Mouse (Mus musculus): ENCODE measurements around the gene St6galnac3. TPM values are rescaled to one million over a fixed set of nuclear protein-coding genes. Genes with fewer than 3 reads are reported as not detected.
A peak's percentile ranks its signal among the peaks of the same experiment; 100 is the strongest.

St6galnac3 gene
- total RNA-seq, 1 experiment from 2014 or later, result 17.1 TPM

GRCm38 (mm10) chr3:153510048-153510630, 214.8 kb downstream of the St6galnac3 start:
- no peak for ATAC-seq (replicated peaks; ENCODE audit: insufficient number of reproducible peaks, low FRiP score, low TSS enrichment, poor library complexity, severe bottlenecking)

DNA sequence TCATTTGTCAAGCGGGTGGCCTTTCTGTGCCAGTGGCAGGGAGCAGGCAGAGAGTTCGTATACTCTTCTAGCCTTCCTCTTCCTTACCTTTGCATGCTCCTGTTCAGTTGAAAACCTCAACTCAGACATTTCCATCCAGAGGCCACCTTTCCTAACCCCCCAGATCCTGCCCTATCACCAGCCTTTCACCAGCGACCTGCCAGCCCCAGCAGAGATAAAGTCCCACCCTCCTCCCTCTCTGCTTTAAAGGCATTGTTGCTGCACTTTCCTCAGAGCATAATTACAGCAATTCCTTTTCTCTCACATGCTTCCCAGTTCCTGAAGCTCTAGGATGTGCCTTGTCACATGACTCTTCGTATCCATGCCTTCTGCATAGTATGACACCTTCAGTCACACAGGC, 215.3 kb downstream of the St6galnac3 start:
- ATAC-seq (replicated peaks; ENCODE audit: insufficient number of reproducible peaks, low FRiP score, low TSS enrichment, poor library complexity, severe bottlenecking), result no peak

DNA sequence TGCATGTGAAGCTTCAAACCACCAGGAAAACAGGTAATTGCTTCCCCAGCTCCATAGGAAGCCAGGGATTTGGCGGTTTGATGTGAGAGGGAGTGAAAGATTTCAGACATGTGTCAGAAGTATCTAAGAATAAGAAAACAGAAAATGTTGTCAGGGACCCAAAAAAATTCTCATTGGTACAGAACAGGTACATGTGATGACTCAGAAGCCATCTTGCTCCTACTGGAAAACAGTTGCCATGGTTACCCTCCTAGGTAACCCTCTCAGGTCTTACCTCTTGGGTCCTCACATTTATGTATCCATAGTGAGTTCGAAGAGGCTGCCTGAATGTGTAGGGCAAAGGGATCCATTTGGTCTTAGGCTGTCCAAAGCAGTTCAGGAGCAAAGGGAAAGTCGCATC, 215.9 kb downstream of the St6galnac3 start:
- no peak for ATAC-seq (replicated peaks; ENCODE audit: insufficient number of reproducible peaks, low FRiP score, low TSS enrichment, poor library complexity, severe bottlenecking)

DNA sequence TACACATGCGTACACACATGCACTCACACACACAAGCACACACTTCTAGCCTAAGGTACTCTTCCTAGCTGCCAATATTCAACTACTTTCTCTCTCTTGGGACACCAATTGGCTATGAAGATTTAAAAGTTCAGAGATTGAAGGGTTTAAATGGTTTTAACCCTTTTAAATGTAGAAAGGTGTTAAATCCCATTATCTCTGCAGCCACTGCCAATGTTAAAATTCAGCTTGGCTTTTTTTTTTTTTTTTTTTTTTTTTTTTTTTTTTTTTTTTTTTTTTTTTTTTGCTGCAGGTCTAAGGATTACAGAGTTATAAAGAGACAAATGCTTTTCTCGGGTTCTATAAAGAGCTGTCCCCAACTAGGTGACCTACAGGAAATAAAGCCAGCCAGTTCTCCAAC, 216.4 kb downstream of the St6galnac3 start:
- no peak for ATAC-seq (replicated peaks; ENCODE audit: insufficient number of reproducible peaks, low FRiP score, low TSS enrichment, poor library complexity, severe bottlenecking)

DNA sequence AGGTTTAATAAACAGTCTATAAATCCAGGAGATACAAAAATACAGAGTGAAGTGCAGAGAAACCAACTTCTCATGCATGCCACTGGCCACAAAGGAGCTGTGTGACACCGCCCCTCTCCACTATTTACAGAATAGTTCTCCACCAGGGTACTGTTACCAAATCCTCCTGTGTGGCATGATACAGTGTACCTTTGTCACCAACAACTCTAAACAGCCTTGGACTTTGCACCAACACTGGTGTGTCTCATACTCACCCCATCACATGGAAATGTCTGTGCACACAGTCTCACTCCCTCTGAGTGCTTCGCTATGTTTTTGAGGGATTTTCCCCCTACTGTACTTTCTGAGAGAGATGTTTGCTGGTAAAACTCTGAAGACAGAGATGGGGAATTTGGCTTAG, 217.4 kb downstream of the St6galnac3 start:
- ATAC-seq (replicated peaks; ENCODE audit: insufficient number of reproducible peaks, low FRiP score, low TSS enrichment, poor library complexity, severe bottlenecking), result no peak

DNA sequence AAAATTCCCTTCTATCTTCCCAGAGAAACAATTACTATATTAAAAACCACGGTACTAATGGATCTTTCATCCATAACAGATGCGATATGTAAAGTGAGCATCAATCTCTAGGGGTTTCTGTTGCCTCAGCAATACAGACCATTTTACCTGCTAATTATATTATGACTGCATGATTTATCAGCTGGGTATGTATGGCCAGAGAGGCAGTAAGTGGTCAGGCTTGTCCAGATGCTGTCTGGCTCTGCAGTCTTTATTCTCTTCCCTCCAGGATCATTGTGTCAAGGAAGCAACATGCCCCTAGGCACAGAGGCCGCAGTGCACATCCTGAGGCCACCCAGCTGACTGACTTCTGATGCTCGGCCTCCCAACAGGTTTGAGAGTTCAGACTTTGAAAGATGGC, 222.5 kb downstream of the St6galnac3 start:
- no peak for ATAC-seq (replicated peaks; ENCODE audit: insufficient number of reproducible peaks, low FRiP score, low TSS enrichment, poor library complexity, severe bottlenecking)

- no peak for ATAC-seq (replicated peaks; ENCODE audit: insufficient number of reproducible peaks, low FRiP score, low TSS enrichment, poor library complexity, severe bottlenecking)
Observed at GRCm38 (mm10) chr3:153501333-153501877, 223.6 kb downstream of the St6galnac3 start.

GRCm38 (mm10) chr3:153492986-153493385, 232.0 kb downstream of the St6galnac3 start:
- no peak for ATAC-seq (replicated peaks; ENCODE audit: insufficient number of reproducible peaks, low FRiP score, low TSS enrichment, poor library complexity, severe bottlenecking)

DNA sequence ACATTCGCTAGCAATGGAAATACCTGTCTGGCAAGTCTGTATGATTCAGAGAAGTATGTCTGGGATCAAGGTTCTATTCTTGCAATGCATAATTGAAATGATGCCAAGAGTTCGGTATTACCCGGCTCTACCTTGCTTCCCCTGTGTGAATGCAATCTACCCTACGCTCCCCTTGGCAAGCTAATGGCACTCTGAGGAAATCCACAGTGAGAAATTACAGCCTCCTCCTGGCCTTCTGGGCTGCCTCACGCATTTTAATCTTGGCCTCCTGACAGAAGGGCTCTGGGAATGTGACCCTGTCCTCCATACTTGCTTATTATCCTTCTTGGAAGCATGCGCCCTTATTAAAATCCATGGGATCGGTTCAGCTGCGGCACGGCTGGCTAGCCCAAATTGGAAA, 235.3 kb downstream of the St6galnac3 start:
- ATAC-seq (replicated peaks; ENCODE audit: insufficient number of reproducible peaks, low FRiP score, low TSS enrichment, poor library complexity, severe bottlenecking), result no peak

DNA sequence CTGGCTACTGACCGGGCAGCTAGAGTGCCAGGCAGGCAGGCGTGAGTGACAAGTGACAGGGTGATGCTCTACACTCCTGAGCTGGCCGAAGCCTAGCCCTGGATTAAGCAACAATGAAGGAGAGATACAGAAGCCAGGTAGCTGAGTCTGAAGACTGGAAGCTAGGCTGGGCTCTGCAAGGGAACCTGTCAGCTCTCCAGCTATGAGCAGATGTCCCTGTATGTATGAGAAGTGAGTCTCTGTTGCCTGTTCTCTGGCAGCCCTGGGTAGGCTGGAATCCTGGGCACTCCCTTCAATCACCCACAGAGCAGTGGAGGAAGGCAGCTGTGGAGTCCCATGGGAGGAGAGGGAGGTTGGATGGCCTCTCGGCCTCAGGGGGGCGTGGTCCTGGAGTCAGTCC, 236.0 kb downstream of the St6galnac3 start:
- no peak for ATAC-seq (replicated peaks; ENCODE audit: insufficient number of reproducible peaks, low FRiP score, low TSS enrichment, poor library complexity, severe bottlenecking)

- ATAC-seq (replicated peaks; ENCODE audit: insufficient number of reproducible peaks, low FRiP score, low TSS enrichment, poor library complexity, severe bottlenecking), result no peak
Observed at GRCm38 (mm10) chr3:153485176-153485575, 239.8 kb downstream of the St6galnac3 start.

DNA sequence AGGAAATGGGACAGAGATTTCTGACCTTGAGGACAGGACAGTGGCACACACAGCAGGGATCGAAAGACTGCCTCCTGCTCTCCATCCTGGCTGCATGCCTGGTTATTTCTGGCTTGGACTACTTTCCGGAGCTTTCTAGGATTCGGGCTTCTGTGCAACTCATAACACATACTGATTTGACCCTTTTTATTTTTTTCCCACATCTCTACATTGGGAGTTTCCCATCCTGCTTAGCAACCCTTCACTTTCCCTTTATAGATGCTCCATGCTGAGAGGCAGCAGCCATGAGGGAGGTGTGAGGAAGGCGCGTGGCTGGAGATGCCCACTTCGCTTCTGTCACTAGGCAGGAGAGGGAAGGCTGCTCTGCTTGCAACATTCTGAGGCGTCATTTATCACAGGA, 240.3 kb downstream of the St6galnac3 start:
- no peak for ATAC-seq (replicated peaks; ENCODE audit: insufficient number of reproducible peaks, low FRiP score, low TSS enrichment, poor library complexity, severe bottlenecking)

DNA sequence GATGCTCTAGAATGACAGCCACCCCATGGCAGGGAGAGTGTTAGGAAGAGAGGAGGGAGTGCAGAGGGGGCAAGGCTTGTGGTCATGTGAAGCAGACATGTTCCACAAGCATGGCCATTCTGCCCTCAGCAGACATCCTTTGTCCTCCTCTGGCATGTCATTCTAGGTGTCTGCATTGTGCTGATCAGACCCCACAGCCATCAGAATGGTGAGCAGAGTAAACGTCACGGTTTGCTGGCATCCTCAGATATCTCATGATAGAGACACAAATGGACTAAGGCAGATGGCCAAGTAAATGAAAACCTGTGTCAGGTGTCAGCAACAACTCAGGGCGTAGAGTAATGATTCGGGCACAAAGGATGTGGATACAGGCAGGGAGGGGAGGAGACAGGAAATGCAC, 241.3 kb downstream of the St6galnac3 start:
- no peak for ATAC-seq (replicated peaks; ENCODE audit: insufficient number of reproducible peaks, low FRiP score, low TSS enrichment, poor library complexity, severe bottlenecking)

- no peak for ATAC-seq (replicated peaks; ENCODE audit: insufficient number of reproducible peaks, low FRiP score, low TSS enrichment, poor library complexity, severe bottlenecking)
Observed at GRCm38 (mm10) chr3:153482098-153482497, 242.9 kb downstream of the St6galnac3 start.

DNA sequence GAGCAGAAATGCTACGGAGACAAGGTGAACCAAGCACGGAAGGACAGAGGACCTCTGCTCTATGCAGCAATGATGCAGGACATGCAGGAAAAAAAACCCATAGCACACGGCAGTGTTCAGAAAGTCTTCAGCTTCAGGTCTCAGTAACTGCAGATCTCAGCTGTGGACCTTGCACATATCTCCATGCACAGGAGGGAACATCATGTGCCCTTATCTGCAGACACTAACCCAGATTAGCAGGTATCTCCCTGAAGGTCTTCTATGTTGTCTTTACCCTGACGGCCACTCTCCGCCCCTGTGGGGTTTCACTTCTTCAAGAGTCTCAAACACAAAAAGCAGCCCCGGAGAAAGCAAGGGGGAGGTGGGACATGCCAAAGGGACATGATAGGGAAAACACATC, 244.0 kb downstream of the St6galnac3 start:
- 0 out of 2 replicates have a peak, but pooled peaks have one; percentile 5 for ATAC-seq (replicated peaks; ENCODE audit: insufficient number of reproducible peaks, low FRiP score, low TSS enrichment, poor library complexity, severe bottlenecking)

GRCm38 (mm10) chr3:153480636-153481006, 244.4 kb downstream of the St6galnac3 start:
- 0 out of 2 replicates have a peak, but pooled peaks have one; percentile 35 for ATAC-seq (replicated peaks; ENCODE audit: insufficient number of reproducible peaks, low FRiP score, low TSS enrichment, poor library complexity, severe bottlenecking)

- ATAC-seq (replicated peaks; ENCODE audit: insufficient number of reproducible peaks, low FRiP score, low TSS enrichment, poor library complexity, severe bottlenecking), result no peak
Observed at GRCm38 (mm10) chr3:153480005-153480635, 244.9 kb downstream of the St6galnac3 start.

DNA sequence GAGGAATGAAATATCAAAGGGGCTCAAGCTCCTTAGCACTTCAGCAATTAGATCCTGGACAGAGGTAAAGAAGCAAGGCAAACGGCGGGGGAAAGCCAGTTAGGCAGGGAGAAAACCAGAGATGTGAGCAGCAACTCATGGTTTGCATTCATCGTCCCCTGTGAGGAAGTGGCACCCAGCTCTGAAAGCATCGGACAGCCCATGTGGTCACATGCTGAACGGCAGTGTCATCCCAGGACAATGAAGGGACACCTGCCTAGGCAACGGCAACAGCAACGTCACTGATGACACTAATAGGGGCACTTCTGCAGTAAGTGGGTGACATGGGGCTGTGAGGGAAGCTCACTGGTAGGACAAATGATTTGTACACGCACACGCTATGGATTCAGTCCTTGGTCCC, 249.1 kb downstream of the St6galnac3 start:
- no peak for ATAC-seq (replicated peaks; ENCODE audit: insufficient number of reproducible peaks, low FRiP score, low TSS enrichment, poor library complexity, severe bottlenecking)

GRCm38 (mm10) chr3:153475461-153475860, 249.5 kb downstream of the St6galnac3 start:
- no peak for ATAC-seq (replicated peaks; ENCODE audit: insufficient number of reproducible peaks, low FRiP score, low TSS enrichment, poor library complexity, severe bottlenecking)

All from monocyte, adult 5-6 weeks (primary cell).